Mouse (Mus musculus) midbrain, postnatal 0 days (tissue): ENCODE measurements around the gene Vps13c. TPM values are rescaled to one million over a fixed set of nuclear protein-coding genes. Genes with fewer than 3 reads are reported as not detected.

ENCODE experiments used
- ATAC-seq: fragments of 200-750 bp; cut with Nextera tagmentation; 2 replicates; pipeline ENCODE4 v1.8.0; 2017; ENCODE audit warnings: moderate number of reproducible peaks, mild to moderate bottlenecking, moderate TSS enrichment, moderate library complexity; ENCODE audit not compliant: low FRiP score
- DNase-seq: peaks from one replicate; pipeline ENCODE4 v3.0.0-alpha.2; 2015; ENCODE audit warnings: low spot score
- H3K27ac ChIP-seq: fragments of 300-500 bp; sonication (generic); 2 replicates; pipeline ENCODE4 v1.5.1; 2014; ENCODE audit warnings: low read depth, mild to moderate bottlenecking, low read length, mixed read lengths
- H3K27me3 ChIP-seq: fragments of 300-500 bp; sonication (generic); 2 replicates; pipeline ENCODE4 v1.6.1; 2014; ENCODE audit warnings: low read length, control low read depth, mixed read lengths; ENCODE audit not compliant: insufficient read depth
- H3K36me3 ChIP-seq: fragments of 300-500 bp; sonication (generic); 2 replicates; pipeline ENCODE4 v1.6.1; 2014; ENCODE audit warnings: low read length, control low read depth, mixed read lengths; ENCODE audit not compliant: insufficient read depth
- H3K4me1 ChIP-seq: fragments of 300-500 bp; sonication (generic); 2 replicates; pipeline ENCODE4 v1.6.1; 2014; ENCODE audit warnings: mild to moderate bottlenecking, control low read depth, antibody characterized with exemption, low read length, mixed read lengths; ENCODE audit not compliant: insufficient read depth
- H3K4me2 ChIP-seq: fragments of 300-500 bp; sonication (generic); 2 replicates; pipeline ENCODE4 v1.6.1; 2014; ENCODE audit warnings: low read depth, mild to moderate bottlenecking, low read length, mixed read lengths; ENCODE audit not compliant: poor library complexity, severe bottlenecking
- H3K4me3 ChIP-seq: fragments of 300-500 bp; sonication (generic); 2 replicates; pipeline ENCODE4 v1.5.1; 2014; ENCODE audit warnings: low read depth, mild to moderate bottlenecking, low read length, moderate library complexity
- H3K9ac ChIP-seq: fragments of 300-500 bp; sonication (generic); replicated peaks from 2 replicates; pipeline ENCODE4 v1.6.1; 2014; ENCODE audit warnings: mild to moderate bottlenecking, low read length, moderate library complexity, mixed read lengths; ENCODE audit not compliant: poor library complexity, severe bottlenecking
- H3K9me3 ChIP-seq: fragments of 300-500 bp; sonication (generic); 2 replicates; pipeline ENCODE4 v1.6.1; 2016; ENCODE audit warnings: low read length, control low read depth
- CTCF ChIP-seq: IDR thresholded peaks from 2 replicates; pipeline ENCODE4 v1.5.1; 2016; ENCODE audit warnings: antibody characterized with exemption, mild to moderate bottlenecking
- WGBS: fragments of 180-500 bp; shearing (Covaris S2); extraction: QIAGEN DNeasy Blood & Tissue Kit; methylation state at CpG from one replicate; pipeline ENCODE4 v1.1.7; 2014; 5-methylcytosine and 5-hydroxymethylcytosine counted together
- polyA plus RNA-seq: library from polyadenylated mRNA; unstranded; fragments of >200 nt; fragmentation: Nextera tagmentation; extraction: Ambion mirVana; gene quantifications from 2 replicates; pipeline ENCODE4 v1.2.1, GENCODE M21; 2015
- total RNA-seq: library from RNA; depleted of rRNA; stranded (reverse); fragments of >200 nt; gene quantifications from 2 replicates; pipeline ENCODE4 v1.2.3, GENCODE M21; 2014

Gene Vps13c
- total and polyA plus RNA-seq, 2 experiments from 2014 or later = 8.4 to 31.5 TPM

- Histone ChIP-seq H3K4me1 (0 out of 2 replicates have a peak, but pooled peaks cover 3% of the 10 kb centered on the region), H3K9ac (no peak overlapping the region), H3K36me3 (no peaks in the 10 kb centered on the region), H3K4me2 (no peak overlapping the region), H3K27ac (no peak overlapping the region), H3K27me3 (peaks cover 9% of the 10 kb centered on the region; the same call in 1 of the 2 replicates), H3K4me3 (no peak overlapping the region), H3K9me3 (no peaks in the 10 kb centered on the region)
- ATAC-seq (no peak), DNase-seq (no peak)
- no peak for TF ChIP-seq CTCF
- WGBS = 79% methylated on average over 2 of the region's 2 CpGs
These were observed 2.9 kb upstream of the Vps13c start for GRCm38 (mm10) chr9:67837311-67837710.

- WGBS = 67% methylated on average over 5 of the region's 5 CpGs
- H3K36me3 ChIP-seq = no peaks in the 10 kb centered on the region
- H3K27me3 ChIP-seq = no peaks in the 10 kb centered on the region
- no peak for TF ChIP-seq CTCF
- ATAC-seq (no peak), DNase-seq (no peak)
- H3K4me3 ChIP-seq = no peak overlapping the region
- no peak overlapping the region for H3K9ac ChIP-seq
- H3K27ac ChIP-seq = no peak overlapping the region
- H3K4me2 ChIP-seq = no peak overlapping the region
- H3K4me1 ChIP-seq = 0 out of 2 replicates have a peak, but pooled peaks cover 3% of the 10 kb centered on the region
- no peaks in the 10 kb centered on the region for H3K9me3 ChIP-seq
These were observed 2.6 kb downstream of the Vps13c start for GRCm38 (mm10) chr9:67842797-67843196.

GRCm38 (mm10) chr9:67845012-67845411 is 4.8 kb downstream of the Vps13c start:
- Histone ChIP-seq H3K36me3 (no peaks in the 10 kb centered on the region), H3K4me1 (0 out of 2 replicates have a peak, but pooled peaks cover 3% of the 10 kb centered on the region), H3K4me3 (no peak overlapping the region), H3K9ac (no peak overlapping the region), H3K27me3 (no peaks in the 10 kb centered on the region), H3K9me3 (no peaks in the 10 kb centered on the region), H3K4me2 (no peak overlapping the region), H3K27ac (no peak overlapping the region)
- 77% methylated on average over 4 of the region's 4 CpGs for WGBS
- no peak for TF ChIP-seq CTCF
- no peak for ATAC-seq
- no peak for DNase-seq

- H3K4me2 ChIP-seq = no peak overlapping the region
- WGBS = 76% methylated on average over 5 of the region's 5 CpGs
- DNase-seq = no peak
- ATAC-seq = no peak
- H3K4me3 ChIP-seq = no peak overlapping the region
- H3K9me3 ChIP-seq = no peaks in the 10 kb centered on the region
- H3K4me1 ChIP-seq = 0 out of 2 replicates have a peak, but pooled peaks cover 3% of the 10 kb centered on the region
- no peak for TF ChIP-seq CTCF
- no peak overlapping the region for H3K27ac ChIP-seq
- H3K36me3 ChIP-seq = no peaks in the 10 kb centered on the region
- no peak overlapping the region for H3K9ac ChIP-seq
- H3K27me3 ChIP-seq = no peaks in the 10 kb centered on the region
These were observed 5.5 kb downstream of the Vps13c start for GRCm38 (mm10) chr9:67845648-67846047.

- no peak overlapping the region for H3K4me3 ChIP-seq
- no peak overlapping the region for H3K27ac ChIP-seq
- DNase-seq = no peak
- H3K9me3 ChIP-seq = no peaks in the 10 kb centered on the region
- no peaks in the 10 kb centered on the region for H3K27me3 ChIP-seq
- no peak for ATAC-seq
- no peak overlapping the region for H3K9ac ChIP-seq
- no peaks in the 10 kb centered on the region for H3K4me1 ChIP-seq
- TF ChIP-seq CTCF = no peak
- 93% methylated on average over 2 of the region's 2 CpGs for WGBS
- H3K36me3 ChIP-seq = no peaks in the 10 kb centered on the region
- no peak overlapping the region for H3K4me2 ChIP-seq
These were observed 5.9 kb downstream of the Vps13c start for GRCm38 (mm10) chr9:67846089-67846488.

- no peak overlapping the region for H3K9ac ChIP-seq
- no peaks in the 10 kb centered on the region for H3K9me3 ChIP-seq
- no peak overlapping the region for H3K4me3 ChIP-seq
- WGBS = 93% methylated on average over 3 of the region's 3 CpGs
- no peaks in the 10 kb centered on the region for H3K36me3 ChIP-seq
- no peak for TF ChIP-seq CTCF
- no peak overlapping the region for H3K4me2 ChIP-seq
- DNase-seq (no peak), ATAC-seq (no peak)
- no peaks in the 10 kb centered on the region for H3K27me3 ChIP-seq
- no peaks in the 10 kb centered on the region for H3K4me1 ChIP-seq
- no peak overlapping the region for H3K27ac ChIP-seq
These were observed 7.4 kb downstream of the Vps13c start for GRCm38 (mm10) chr9:67847606-67848005.
